9 mouse cellular contexts compared by ENCODE assay signal in genomic region chr6:140519019-140519418, GRCm38 (mm10).
DNase-seq lines count a peak whose midpoint lies in the region; ATAC-seq and TF ChIP-seq lines count a peak whose summit lies in the region.
"Had no signal": no experiment of that assay in that cellular context is flagged by ENCODE, and none has a peak within 500 bp of the region (broad histone marks: within the 10 kb centered on the region; RNA-seq: fewer than 3 reads in every experiment).

No protein-coding gene starts in this region.

- 0 out of 2 replicates have a peak, but pooled peaks have one; percentile 17 for ATAC-seq in hindbrain, embryonic 12.5 days (ENCODE audit: low FRiP score)
- ATAC-seq in neural tube, embryonic 13.5 days (ENCODE audit: low read depth) = peak; percentile 7; the same call in 1 of the 2 replicates
- ATAC-seq: Patski had no signal

- peak overlapping the region; percentile 68 for H3K27ac ChIP-seq in left cerebral cortex, adult 2 months
- peak overlapping the region; percentile 42; the same call in 1 of the 2 replicates for H3K27ac ChIP-seq in hindbrain, embryonic 12.5 days
- H3K27ac ChIP-seq in neural tube, embryonic 13.5 days (replicated peaks) = peak overlapping the region; percentile 49

- H3K9me3 ChIP-seq in hindbrain, embryonic 12.5 days (replicated peaks) = no peaks in the 10 kb centered on the region
- no peaks in the 10 kb centered on the region for H3K9me3 ChIP-seq in neural tube, embryonic 13.5 days

- intact Hi-C loops in left cerebral cortex, adult 2 months (cut with DNase I) = no loop called here

- H3K4me1 ChIP-seq in hindbrain, embryonic 12.5 days = peaks cover 28% of the 10 kb centered on the region
- peaks cover 47% of the 10 kb centered on the region for H3K4me1 ChIP-seq in neural tube, embryonic 13.5 days (replicated peaks)

- H3K4me3 ChIP-seq in left cerebral cortex, adult 2 months = no peak overlapping the region
- no peak overlapping the region for H3K4me3 ChIP-seq in hindbrain, embryonic 12.5 days
- no peak overlapping the region for H3K4me3 ChIP-seq in neural tube, embryonic 13.5 days

- no peaks in the 10 kb centered on the region for H3K36me3 ChIP-seq in hindbrain, embryonic 12.5 days
- H3K36me3 ChIP-seq in neural tube, embryonic 13.5 days = no peaks in the 10 kb centered on the region

- TF ChIP-seq CTCF in left cerebral cortex, adult 2 months (IDR thresholded peaks at IDR 0.05) = no peak

- WGBS in hindbrain, embryonic 12.5 days = 63% methylated on average over 13 of the region's 13 CpGs
- 68% methylated on average over 13 of the region's 13 CpGs for WGBS in neural tube, embryonic 13.5 days

- no peaks in the 10 kb centered on the region for H3K27me3 ChIP-seq in hindbrain, embryonic 12.5 days
- no peaks in the 10 kb centered on the region for H3K27me3 ChIP-seq in neural tube, embryonic 13.5 days
- H3K27me3 ChIP-seq: Patski had no signal

- H3K4me2 ChIP-seq in hindbrain, embryonic 12.5 days (replicated peaks) = no peak overlapping the region
- no peak overlapping the region for H3K4me2 ChIP-seq in neural tube, embryonic 13.5 days

- DNase-seq in cerebellum, adult 11-12 months = peak; percentile 65
- no peak for DNase-seq in cerebellum, adult 11 months
- DNase-seq in left cerebral cortex, adult 2 months (ENCODE audit: extremely low spot score in 1 of 2, low spot score in 2 of 2) = no peak
- no peak for DNase-seq in left cerebral cortex, adult 8-10 months (ENCODE audit: low spot score in 2 of 2)
- DNase-seq in spleen, adult 12 weeks (ENCODE audit: low spot score) = no peak
- DNase-seq in yolk sac, embryonic 10.5 days (ENCODE audit: low spot score) = no peak

- no peak overlapping the region for H3K9ac ChIP-seq in hindbrain, embryonic 12.5 days
- no peak overlapping the region for H3K9ac ChIP-seq in neural tube, embryonic 13.5 days
